Mouse (Mus musculus) C2C12 (cell line): ENCODE results near the gene Zfp503. TPM values are rescaled to one million over a fixed set of nuclear protein-coding genes. Genes with fewer than 3 reads are reported as not detected.

Experiments
- H3K27me3 ChIP-seq: one replicate; pipeline ENCODE4 v1.6.1; 2011; ENCODE audit not compliant: control insufficient read depth, insufficient read depth, insufficient read length
- H3K36me3 ChIP-seq: one replicate; pipeline ENCODE4 v1.6.1; 2011; ENCODE audit not compliant: control insufficient read depth, insufficient read depth
- H3K4me3 ChIP-seq: one replicate; pipeline ENCODE4 v1.5.1; 2011; ENCODE audit warnings: mild to moderate bottlenecking, control low read depth; ENCODE audit not compliant: poor library complexity, insufficient read depth, severe bottlenecking
- H3K79me2 ChIP-seq: one replicate; pipeline ENCODE4 v1.6.1; 2011; ENCODE audit not compliant: control insufficient read depth, insufficient read depth
- H3K79me3 ChIP-seq: one replicate; pipeline ENCODE4 v1.6.1; 2011; ENCODE audit warnings: low read depth, control low read depth
- H3ac ChIP-seq: one replicate; pipeline ENCODE3; 2011; ENCODE audit warnings: low read depth; ENCODE audit not compliant: control insufficient read depth, insufficient read length
- CEBPB ChIP-seq: IDR thresholded peaks from one replicate; pipeline ENCODE4 v1.6.1; 2011; ENCODE audit warnings: low read depth, mild to moderate bottlenecking, control low read depth, moderate library complexity
- CTCF ChIP-seq: IDR thresholded peaks from one replicate; pipeline ENCODE4 v1.5.1; 2011; ENCODE audit not compliant: control insufficient read depth, insufficient read depth, insufficient read length
- FOSL1 ChIP-seq: IDR thresholded peaks from one replicate; pipeline ENCODE4 v1.8.0; 2011; ENCODE audit warnings: mild to moderate bottlenecking, low read length; ENCODE audit not compliant: poor library complexity, insufficient read depth, severe bottlenecking
- MAX ChIP-seq: IDR thresholded peaks from one replicate; pipeline ENCODE4 v1.6.1; 2011; ENCODE audit warnings: mild to moderate bottlenecking, control low read depth
- MYOD1 ChIP-seq: IDR thresholded peaks from one replicate; pipeline ENCODE4 v1.6.1; 2011; ENCODE audit warnings: low read depth; ENCODE audit not compliant: control insufficient read depth, insufficient read length
- MYOG ChIP-seq: IDR thresholded peaks from one replicate; pipeline ENCODE4 v1.6.1; 2011; ENCODE audit not compliant: control insufficient read depth, insufficient read length; ENCODE audit errors: extremely low read depth
- USF1 ChIP-seq: IDR thresholded peaks from one replicate; pipeline ENCODE4 v1.6.1; 2011; ENCODE audit warnings: low read depth, mild to moderate bottlenecking, control low read depth, moderate library complexity
- polyA plus RNA-seq: library from polyadenylated mRNA; unstranded; fragments of >200 nt; fragmentation: generic; extraction: Trizol; gene quantifications from one replicate; pipeline ENCODE4 v1.2.1, GENCODE M21; 2012; ENCODE audit warnings: missing spikeins

The Zfp503 gene
- polyA plus RNA-seq, 1 experiment, result 5.3 TPM

GRCm38 (mm10) chr14:21983311-21983949, 6.0 kb downstream of the Zfp503 start:
- Histone ChIP-seq H3K4me3 (no peak overlapping the region), H3ac (no peak overlapping the region), H3K79me2 (peaks cover 7% of the 10 kb centered on the region), H3K79me3 (no peaks in the 10 kb centered on the region), H3K27me3 (no peaks in the 10 kb centered on the region), H3K36me3 (no peaks in the 10 kb centered on the region)
- TF ChIP-seq USF1 (no peak), MYOD1 (no peak), MYOG (no peak), CTCF (no peak), CEBPB (no peak), MAX (no peak), FOSL1 (no peak)

- H3K4me3 ChIP-seq, result no peak overlapping the region
- H3ac ChIP-seq, result no peak overlapping the region
- no peaks in the 10 kb centered on the region for H3K27me3 ChIP-seq
- H3K79me3 ChIP-seq, result no peaks in the 10 kb centered on the region
- peaks cover 7% of the 10 kb centered on the region for H3K79me2 ChIP-seq
- H3K36me3 ChIP-seq, result no peaks in the 10 kb centered on the region
- TF ChIP-seq USF1 (no peak), MYOD1 (no peak), CTCF (no peak)
Observed at GRCm38 (mm10) chr14:21982592-21983310, 6.7 kb downstream of the Zfp503 start.

- TF ChIP-seq MYOG, result no peak
- TF ChIP-seq USF1, result no peak
- TF ChIP-seq CTCF, result no peak
- no peak for TF ChIP-seq CEBPB
- TF ChIP-seq MAX, result no peak
- TF ChIP-seq FOSL1, result no peak
- TF ChIP-seq MYOD1, result no peak
Observed at GRCm38 (mm10) chr14:21982096-21982591, 7.3 kb downstream of the Zfp503 start.

GRCm38 (mm10) chr14:21981462-21981861, 7.9 kb downstream of the Zfp503 start:
- TF ChIP-seq FOSL1 (no peak), MYOG (no peak), MAX (no peak), CTCF (no peak), USF1 (no peak), MYOD1 (no peak), CEBPB (no peak)
- no peaks in the 10 kb centered on the region for H3K27me3 ChIP-seq
- H3K4me3 ChIP-seq, result no peak overlapping the region

More at GRCm38 (mm10) chr14:21982096-21982591, 7.3 kb downstream of the Zfp503 start:
- Histone ChIP-seq H3K4me3 (no peak overlapping the region), H3ac (no peak overlapping the region), H3K79me3 (no peaks in the 10 kb centered on the region), H3K27me3 (no peaks in the 10 kb centered on the region), H3K79me2 (peaks cover 7% of the 10 kb centered on the region), H3K36me3 (no peaks in the 10 kb centered on the region)

GRCm38 (mm10) chr14:21968978-21969377, 20.4 kb downstream of the Zfp503 start:
- Histone ChIP-seq H3ac (no peak overlapping the region), H3K4me3 (no peak overlapping the region), H3K27me3 (no peaks in the 10 kb centered on the region), H3K36me3 (no peaks in the 10 kb centered on the region), H3K79me2 (no peaks in the 10 kb centered on the region), H3K79me3 (no peaks in the 10 kb centered on the region)
- TF ChIP-seq CEBPB (no peak), CTCF (peak; percentile 9)

More at GRCm38 (mm10) chr14:21981462-21981861, 7.9 kb downstream of the Zfp503 start:
- H3ac ChIP-seq, result no peak overlapping the region
- no peaks in the 10 kb centered on the region for H3K36me3 ChIP-seq
- peaks cover 3% of the 10 kb centered on the region for H3K79me2 ChIP-seq
- H3K79me3 ChIP-seq, result no peaks in the 10 kb centered on the region

GRCm38 (mm10) chr14:21967375-21968010, 21.9 kb downstream of the Zfp503 start:
- Histone ChIP-seq H3K27me3 (no peaks in the 10 kb centered on the region), H3K79me2 (no peaks in the 10 kb centered on the region), H3ac (no peak overlapping the region), H3K4me3 (no peak overlapping the region), H3K36me3 (no peaks in the 10 kb centered on the region), H3K79me3 (no peaks in the 10 kb centered on the region)
- TF ChIP-seq MYOD1 (no peak), MAX (no peak), USF1 (no peak), MYOG (no peak), CTCF (no peak), FOSL1 (no peak), CEBPB (no peak)
